Mouse (Mus musculus) CH12F3 (cell line): ENCODE results near the gene Skint6.
"Not testable (repeated sequence)": the region's sequence is repeated elsewhere in the genome, so short reads cannot be mapped to it uniquely, and the experiment has no call there.

Experiments
- in situ Hi-C: fragments of 300-500 bp; cut with MboI; formaldehyde crosslinking; loops from 2 replicates; pipeline ENCODE4 v1.14.3; 2020; ENCODE audit warnings: low sequenced_read_pairs

Skint6 gene

GRCm38 (mm10) chr4:113286873-113287272 lies at the start of gene Skint6:
Gene Skint6 (minus strand): TSS chr4:113286973.
- in situ Hi-C loops, result no loop called here

- in situ Hi-C loops, result no loop called here
Observed at GRCm38 (mm10) chr4:113320911-113321310, 34.1 kb upstream of the Skint6 start.

GRCm38 (mm10) chr4:113301773-113302473 lies 15.2 kb upstream of the Skint6 start:
- in situ Hi-C loops, result no loop called here

DNA sequence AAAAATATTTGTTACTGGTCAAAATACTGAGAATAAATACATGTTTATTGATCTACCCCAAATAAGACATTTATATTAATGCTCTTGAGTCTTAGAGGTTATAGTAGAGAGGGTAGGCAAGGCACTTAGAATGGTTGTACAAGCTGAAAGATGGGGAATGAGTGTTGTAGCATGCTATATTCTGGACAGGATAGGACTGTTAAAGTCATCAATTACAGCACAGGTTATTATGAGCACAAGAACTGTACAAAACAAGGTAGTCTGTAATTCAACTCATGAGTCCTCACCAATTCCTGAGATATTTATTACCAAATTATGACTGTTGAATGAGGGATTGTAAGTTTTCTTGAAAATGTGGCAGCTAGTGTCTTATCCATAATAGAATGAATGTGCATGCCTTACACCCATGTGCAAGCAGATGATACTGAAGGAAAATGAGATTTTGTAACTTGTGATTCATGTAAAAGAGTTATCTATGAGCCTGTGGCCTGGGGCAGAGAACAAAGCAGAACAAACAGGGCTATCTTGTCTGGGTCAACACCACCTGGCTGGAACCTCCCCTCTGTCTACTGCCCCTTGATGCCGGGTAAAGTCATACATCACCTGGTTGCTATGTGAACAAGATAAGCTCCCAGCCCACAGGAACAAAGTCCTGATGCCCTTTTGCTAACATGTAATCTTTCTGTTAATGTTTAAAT lies 23.3 kb downstream of the Skint6 start:
- in situ Hi-C loops, result no loop called here

- in situ Hi-C loops, result no loop called here
Observed at GRCm38 (mm10) chr4:113245808-113246207, 41.0 kb downstream of the Skint6 start.

GRCm38 (mm10) chr4:113067621-113068020 lies 219.2 kb downstream of the Skint6 start:
- in situ Hi-C loops, result no loop called here

- in situ Hi-C loops, result not testable (repeated sequence)
Observed at GRCm38 (mm10) chr4:112979160-112979559, 307.6 kb downstream of the Skint6 start.

GRCm38 (mm10) chr4:112790646-112791045 lies 496.1 kb downstream of the Skint6 start:
- in situ Hi-C loops, result no loop called here

GRCm38 (mm10) chr4:112774766-112775165 lies 512.0 kb downstream of the Skint6 start, which contains the start of gene Skint10:
Gene Skint10 (minus strand): TSS chr4:112774866.
- in situ Hi-C loops, result no loop called here
